Mouse (Mus musculus) cerebellum, adult 8-10 months (tissue): Measurements from ENCODE around the gene Ninl.
A peak's percentile ranks its signal among the peaks of the same experiment; 100 is the strongest.

Experiments used
- DNase-seq: peaks from one replicate; pipeline ENCODE4 v3.0.0; 2022

The Ninl gene

DNA sequence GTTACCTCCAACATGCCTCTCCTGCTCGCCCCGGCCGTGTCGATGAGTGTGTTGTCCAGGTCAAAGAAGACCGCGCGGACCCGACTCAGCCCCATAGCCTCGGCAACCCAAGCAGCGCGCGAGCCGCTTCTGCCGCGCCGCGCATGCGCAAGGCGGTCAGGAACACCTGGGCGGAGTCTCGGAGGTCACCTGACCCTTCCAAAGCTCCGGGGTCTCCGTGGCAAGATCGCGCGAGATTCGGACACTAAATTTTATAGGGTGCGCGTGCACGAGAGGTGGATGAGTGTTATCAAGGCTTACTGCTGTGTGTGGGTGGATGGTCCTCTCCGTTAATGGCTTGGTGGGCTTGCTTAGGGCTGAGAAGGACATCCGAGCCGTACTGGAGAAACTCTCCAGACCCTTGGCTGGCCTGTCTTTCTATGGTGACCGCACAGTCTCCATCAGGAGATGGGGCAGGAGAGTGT, at the start of gene Ninl, which contains the start of gene Nanp:
Ninl (minus strand) TSS at position 151 of the 464 bp plus-strand sequence.
Nanp (minus strand) TSS at position 167 of the 464 bp plus-strand sequence.
- DNase-seq: peak; percentile 93

- DNase-seq: no peak
Observed at GRCm38 (mm10) chr2:151056637-151057036, 17.5 kb upstream of the Ninl start.

DNA sequence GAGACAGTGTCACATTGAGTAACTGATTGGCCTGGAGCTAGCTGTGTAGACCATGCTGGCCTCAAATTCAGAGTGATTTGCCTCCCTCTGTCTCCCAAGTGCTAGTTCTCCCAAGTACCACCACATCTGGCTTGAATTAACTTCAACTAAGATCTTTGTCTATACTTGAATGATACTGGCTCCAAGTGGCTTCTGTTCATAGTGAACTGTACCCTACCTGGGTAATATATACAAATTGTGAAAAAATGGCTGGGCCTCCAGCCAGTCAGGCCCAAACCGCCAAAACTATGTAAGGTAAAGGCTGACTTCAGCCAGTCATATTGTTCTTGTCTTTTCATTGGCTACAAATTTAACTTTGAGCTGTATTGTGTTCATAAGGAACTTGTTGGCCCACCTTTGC, 1.2 kb upstream of the Ninl start:
- DNase-seq: no peak

GRCm38 (mm10) chr2:151039726-151040125, 544 bp upstream of the Ninl start:
- DNase-seq: no peak

- no peak for DNase-seq
Observed at GRCm38 (mm10) chr2:151038811-151039222, 365 bp downstream of the Ninl start.

GRCm38 (mm10) chr2:151037876-151038552, 1.2 kb downstream of the Ninl start:
- no peak for DNase-seq

- no peak for DNase-seq
Observed at GRCm38 (mm10) chr2:151037292-151037691, 1.9 kb downstream of the Ninl start.

DNA sequence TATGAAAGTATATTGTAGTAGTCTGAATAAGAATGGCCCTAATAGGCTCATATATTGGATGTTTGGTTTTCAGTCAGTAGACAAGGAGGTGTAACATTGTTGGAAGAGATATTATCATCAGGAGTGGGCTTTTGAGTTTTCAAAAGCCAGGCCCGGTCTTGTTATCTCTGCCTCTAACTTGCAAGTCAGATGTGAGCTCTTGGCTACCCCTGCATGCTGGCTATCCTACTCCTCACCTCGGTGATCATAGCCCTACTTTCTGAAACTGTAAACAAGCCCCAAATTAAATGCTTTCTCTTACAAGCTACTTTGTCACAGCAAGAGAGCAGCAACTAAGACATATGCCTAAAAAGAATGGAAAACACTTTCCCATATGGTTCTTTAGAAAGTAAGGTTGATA, 2.5 kb downstream of the Ninl start:
- DNase-seq: no peak

DNA sequence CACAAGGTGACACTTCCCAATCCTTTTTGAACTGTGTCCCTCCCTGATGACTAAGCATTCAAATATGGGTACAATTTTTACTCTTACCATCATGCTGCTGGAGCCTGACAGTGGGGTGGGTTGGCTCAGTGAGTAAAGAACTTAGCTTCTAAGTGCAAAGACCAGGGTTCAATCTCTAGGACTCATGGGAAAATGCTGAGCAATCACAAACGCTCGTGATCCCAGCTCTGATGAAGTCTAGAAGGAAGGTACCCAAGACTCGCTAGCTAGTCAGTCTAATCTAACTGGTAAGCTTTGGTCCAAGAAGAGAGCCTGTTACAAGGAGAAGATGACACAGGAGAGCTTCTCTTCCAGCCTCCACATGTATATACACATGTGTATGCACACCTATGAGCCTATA, 4.7 kb downstream of the Ninl start:
- no peak for DNase-seq

DNA sequence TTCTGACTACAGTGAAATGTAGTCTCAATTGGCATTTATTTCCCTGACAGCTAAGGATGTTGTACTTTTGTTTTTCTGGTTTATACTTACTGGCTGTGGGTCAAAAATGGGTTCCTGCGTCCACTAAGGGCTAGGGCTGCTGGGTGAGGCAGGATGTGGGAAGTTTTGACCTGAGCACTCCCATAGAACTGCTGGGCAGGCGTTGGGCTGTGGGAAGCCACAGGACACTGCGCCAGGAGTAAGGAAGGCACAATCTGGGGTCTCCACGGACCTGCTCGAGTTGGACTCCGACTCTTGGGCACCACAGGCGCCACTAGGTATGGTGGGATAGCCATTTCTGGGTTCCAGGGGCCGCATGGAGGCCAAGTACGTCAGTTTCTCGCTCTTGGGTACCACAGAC, 18.0 kb downstream of the Ninl start:
- DNase-seq: no peak

GRCm38 (mm10) chr2:151015316-151015715, 23.9 kb downstream of the Ninl start:
- DNase-seq: no peak

DNA sequence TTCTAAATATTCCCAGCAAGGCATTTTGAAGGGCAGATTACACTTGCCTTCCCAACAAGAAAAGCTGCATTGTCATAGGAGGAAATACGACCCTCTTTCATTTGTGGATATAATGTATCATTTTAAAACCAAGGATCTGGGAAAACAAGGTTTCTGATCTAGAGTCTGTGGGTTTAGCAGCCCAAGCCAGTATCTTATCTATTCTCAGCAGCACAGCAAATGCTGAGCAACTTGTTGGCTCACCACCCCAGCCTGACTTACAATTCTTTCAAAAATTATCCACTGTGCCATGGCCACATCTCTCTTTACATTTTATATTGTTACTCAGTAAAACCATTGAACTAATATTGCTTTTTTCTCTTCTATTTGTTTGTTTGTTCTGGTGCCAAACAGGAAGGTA, 27.9 kb downstream of the Ninl start:
- no peak for DNase-seq

DNA sequence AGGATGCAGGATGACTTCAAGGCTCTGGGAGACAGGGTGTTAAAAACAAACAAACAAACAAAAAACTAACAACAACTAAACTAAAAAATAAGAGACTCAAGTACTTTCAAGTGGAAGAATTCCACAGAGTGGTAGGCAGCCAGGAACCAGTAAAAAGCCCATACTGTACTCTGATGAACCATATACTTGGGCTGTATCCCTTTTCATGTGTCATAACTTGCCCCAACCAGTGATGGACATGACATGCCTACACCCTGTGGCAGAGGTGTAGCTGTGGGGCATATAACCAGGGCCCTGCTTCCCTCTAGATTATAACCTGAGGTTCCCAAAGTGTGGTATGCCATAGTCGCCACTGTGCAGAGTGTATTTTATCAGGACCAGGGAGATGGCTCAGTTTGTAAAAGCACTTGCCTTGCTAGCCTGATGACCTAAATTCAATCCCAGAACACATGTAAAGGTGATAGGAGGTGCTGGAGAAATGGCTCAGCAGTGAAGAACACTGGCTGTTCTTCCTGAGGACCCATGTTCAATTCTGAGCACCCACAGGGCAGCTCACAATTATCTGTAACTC, 29.6 kb downstream of the Ninl start:
- DNase-seq: no peak

GRCm38 (mm10) chr2:151008939-151009509, 30.2 kb downstream of the Ninl start:
- DNase-seq: peak; percentile 14

DNA sequence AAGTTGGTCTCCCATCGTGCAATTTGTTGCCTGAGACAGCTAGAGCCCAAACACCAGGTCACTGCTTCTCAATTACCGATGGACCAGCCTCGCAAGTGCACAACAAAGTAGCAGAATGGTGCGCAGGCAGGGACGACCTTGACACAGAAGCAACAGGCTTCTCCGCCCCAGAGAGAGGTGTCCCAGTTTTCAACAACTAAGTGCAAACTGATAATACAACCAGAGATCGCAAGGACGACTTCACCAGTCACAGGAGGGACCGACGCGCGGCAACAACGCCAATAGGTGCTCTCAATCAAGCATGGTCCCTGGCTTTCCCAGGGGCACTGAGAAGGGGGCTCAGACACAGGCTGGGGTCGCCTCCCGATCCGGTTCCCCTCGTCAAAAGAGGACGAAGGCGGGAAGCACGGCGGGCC, 30.7 kb downstream of the Ninl start:
- no peak for DNase-seq

DNA sequence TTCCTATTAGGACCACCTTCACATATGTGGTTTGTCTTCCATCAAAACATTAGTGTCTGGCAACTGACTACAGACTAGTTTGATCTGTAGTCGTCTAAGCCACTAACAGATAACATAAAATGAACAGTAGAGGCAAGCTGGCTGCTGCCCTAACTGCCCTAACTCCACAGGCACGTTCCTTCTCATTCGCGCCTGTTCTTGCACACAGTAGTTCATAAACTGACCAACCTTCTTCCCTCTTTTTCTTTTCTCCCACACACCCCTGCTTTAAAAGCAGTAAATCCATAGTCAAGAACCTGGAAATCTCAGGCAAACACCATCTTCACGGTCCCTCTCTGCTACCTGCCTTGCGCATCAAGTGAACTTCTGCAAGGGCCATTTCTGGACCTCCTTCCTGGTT, 31.2 kb downstream of the Ninl start:
- DNase-seq: no peak

GRCm38 (mm10) chr2:151006281-151006945, 32.8 kb downstream of the Ninl start:
- DNase-seq: no peak

DNA sequence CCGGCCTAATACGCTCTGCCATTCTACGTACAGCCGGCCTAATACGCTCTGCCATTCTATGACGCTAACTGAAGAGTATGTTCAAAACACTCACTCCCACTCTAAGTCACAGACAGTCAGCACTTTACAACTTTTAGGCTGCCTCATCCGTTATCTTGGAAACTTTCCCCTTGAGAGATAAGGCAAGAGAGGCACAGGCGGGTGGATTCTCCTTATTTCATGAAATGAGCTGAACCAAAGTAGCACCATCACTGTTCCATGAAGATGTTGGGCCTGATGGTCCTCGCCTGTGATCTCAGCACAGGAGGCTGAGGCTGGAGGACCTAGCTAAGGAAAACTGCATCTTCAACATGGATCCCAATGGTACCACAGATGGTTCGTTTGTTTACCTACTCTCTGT, 34.8 kb downstream of the Ninl start:
- DNase-seq: no peak

- DNase-seq: no peak
Observed at GRCm38 (mm10) chr2:151003796-151004195, 35.4 kb downstream of the Ninl start.

DNA sequence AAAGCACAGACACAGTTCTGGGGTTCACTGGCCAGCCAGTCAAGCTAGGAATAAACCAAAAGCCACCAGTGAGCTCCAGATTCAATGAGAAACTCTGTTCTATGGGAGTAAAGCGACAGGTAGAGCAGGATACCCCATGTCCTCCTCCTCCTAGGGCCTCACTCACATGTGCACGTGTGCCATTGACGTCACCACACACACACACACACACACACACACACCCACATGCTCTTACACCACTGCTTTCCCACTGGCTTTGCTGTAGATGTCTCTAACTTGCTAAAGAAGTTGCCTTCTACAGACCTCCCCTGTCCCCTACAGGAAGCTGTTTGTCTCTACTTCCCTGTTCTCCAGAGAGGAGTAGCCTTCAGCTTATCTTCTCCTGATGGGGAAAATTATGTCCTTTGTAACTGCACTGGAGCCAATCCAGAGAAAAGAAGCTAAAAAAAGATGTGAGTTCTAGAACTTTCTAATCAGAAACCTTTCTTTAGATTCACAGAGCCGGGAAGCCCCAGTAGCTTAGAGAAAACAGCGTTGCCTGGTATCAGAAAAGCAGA, 37.5 kb downstream of the Ninl start:
- DNase-seq: no peak

DNA sequence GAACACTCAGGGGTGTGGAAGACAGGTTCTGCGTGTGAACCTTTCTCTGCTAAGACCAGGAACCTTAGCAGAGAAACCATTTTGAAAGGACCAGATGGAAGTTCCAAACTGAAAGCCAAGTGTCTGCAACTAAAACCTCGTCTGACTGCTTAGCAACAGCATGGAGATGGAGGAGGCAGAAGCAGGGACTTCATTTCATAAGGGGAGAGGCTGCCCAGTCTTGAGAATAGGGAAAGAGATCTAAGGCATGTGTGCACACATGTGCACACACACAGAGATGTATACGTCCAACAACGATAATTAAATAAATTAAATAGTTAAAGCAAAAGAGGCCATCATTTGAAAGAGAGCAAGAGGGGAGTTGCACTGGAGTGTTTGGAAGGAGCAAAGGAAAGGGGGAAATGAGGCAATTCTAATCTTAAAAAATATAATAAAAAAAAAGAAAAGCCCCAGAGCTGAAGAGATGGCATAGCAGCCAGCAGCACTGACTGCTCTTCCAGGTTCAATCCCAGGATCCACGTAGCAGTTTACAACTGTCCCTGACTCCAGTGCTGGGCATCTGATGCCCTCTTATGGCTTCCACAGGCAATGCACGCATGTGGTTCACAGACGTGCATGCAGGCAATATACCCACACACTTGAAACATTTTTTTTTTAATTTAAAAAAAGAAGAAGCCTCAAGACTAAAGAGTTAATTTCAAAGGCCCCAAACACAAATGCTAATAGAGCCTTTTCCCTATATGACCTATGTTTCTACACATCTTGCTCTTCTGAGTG, 38.6 kb downstream of the Ninl start:
- DNase-seq: peak; percentile 42

DNA sequence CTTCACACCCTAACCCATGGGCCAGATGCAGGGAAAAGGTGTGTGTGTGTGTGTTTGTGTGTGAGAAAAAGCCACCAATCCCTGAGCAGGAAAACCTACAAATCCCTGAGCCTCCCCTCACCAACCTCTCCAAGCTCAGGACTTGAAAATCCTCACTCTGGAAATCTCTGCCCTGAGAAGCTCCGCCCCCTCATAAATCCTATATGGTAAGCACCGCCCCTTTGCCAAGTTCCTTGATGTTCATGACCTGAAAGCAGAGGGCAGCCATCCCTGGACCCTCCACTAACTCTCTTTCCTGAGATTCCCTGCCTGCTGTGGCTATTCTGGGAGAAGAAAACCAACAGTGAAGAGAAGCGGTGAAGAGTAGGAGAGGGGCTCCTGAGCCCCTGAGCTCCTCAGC, 40.2 kb downstream of the Ninl start:
- no peak for DNase-seq

DNA sequence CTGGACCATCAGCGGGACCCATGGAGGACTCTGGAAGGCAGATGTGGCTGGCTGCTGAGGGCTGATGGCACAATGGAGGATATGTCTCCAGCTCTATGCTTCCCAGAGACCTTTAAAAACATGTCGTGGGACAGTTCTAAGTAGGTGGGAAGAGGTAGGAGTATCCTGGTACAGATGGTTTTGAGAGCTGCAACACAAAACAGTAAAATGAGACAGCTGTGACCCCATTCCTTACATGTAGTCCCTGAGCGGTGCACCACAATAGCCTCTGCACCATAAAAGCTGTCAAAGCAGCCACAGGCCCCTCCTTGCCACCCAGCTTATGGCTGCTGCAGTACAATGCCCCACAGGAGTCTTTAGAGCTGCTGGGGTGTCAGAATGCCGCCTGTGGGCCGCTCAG, 41.6 kb downstream of the Ninl start:
- DNase-seq: no peak
